Mouse (Mus musculus) forebrain, embryonic 14.5 days (tissue): Measurements from ENCODE around the gene Luc7l3. TPM values are rescaled to one million over a fixed set of nuclear protein-coding genes. Genes with fewer than 3 reads are reported as not detected.

Experiments
- ATAC-seq: fragments of 200-750 bp; cut with Nextera tagmentation; 2 replicates; pipeline ENCODE4 v1.8.0; 2017; ENCODE audit warnings: mild to moderate bottlenecking, moderate library complexity
- DNase-seq: peaks from one replicate; pipeline ENCODE4 v3.0.0-alpha.2; 2015; ENCODE audit warnings: low spot score
- H3K27ac ChIP-seq: fragments of 300-500 bp; sonication (generic); 2 replicates; pipeline ENCODE4 v1.5.1; 2014; ENCODE audit warnings: low read depth, mild to moderate bottlenecking, control low read depth, low read length, moderate library complexity
- H3K27me3 ChIP-seq: fragments of 300-500 bp; sonication (generic); replicated peaks from 2 replicates; pipeline ENCODE4 v1.6.1; 2014; ENCODE audit warnings: low read length, control low read depth, mixed read lengths; ENCODE audit not compliant: control insufficient read depth, insufficient read depth
- H3K36me3 ChIP-seq: fragments of 300-500 bp; sonication (generic); 2 replicates; pipeline ENCODE4 v1.6.1; 2014; ENCODE audit warnings: low read length, control low read depth; ENCODE audit not compliant: control insufficient read depth, insufficient read depth
- H3K4me1 ChIP-seq: fragments of 300-500 bp; sonication (generic); 2 replicates; pipeline ENCODE4 v1.6.1; 2014; ENCODE audit warnings: antibody characterized with exemption, low read length, control low read depth; ENCODE audit not compliant: control insufficient read depth, insufficient read depth
- H3K4me2 ChIP-seq: fragments of 300-500 bp; sonication (generic); 2 replicates; pipeline ENCODE4 v1.6.1; 2014; ENCODE audit warnings: mild to moderate bottlenecking, control low read depth, low read length
- H3K4me3 ChIP-seq: fragments of 300-500 bp; sonication (generic); 2 replicates; pipeline ENCODE4 v1.5.1; 2014; ENCODE audit warnings: low read depth, low read length, control low read depth
- H3K9ac ChIP-seq: fragments of 300-500 bp; sonication (generic); 2 replicates; pipeline ENCODE4 v1.6.1; 2014; ENCODE audit warnings: mild to moderate bottlenecking, low read length, control low read depth, moderate library complexity
- H3K9me3 ChIP-seq: fragments of 300-500 bp; sonication (generic); replicated peaks from 2 replicates; pipeline ENCODE4 v1.6.1; 2016; ENCODE audit warnings: low read length, control low read depth, mixed read lengths; ENCODE audit not compliant: control insufficient read depth
- WGBS: fragments of 180-500 bp; shearing (Covaris S2); extraction: QIAGEN DNeasy Blood & Tissue Kit; methylation state at CpG from one replicate; pipeline ENCODE4 v1.1.7; 2014; 5-methylcytosine and 5-hydroxymethylcytosine counted together
- polyA plus RNA-seq: library from polyadenylated mRNA; unstranded; fragments of >200 nt; fragmentation: Nextera tagmentation; extraction: Ambion mirVana; gene quantifications from 2 replicates; pipeline ENCODE4 v1.2.1, GENCODE M21; 2014

Gene Luc7l3
- polyA plus RNA-seq, 1 experiment from 2014 or later = 89.6 TPM

DNA sequence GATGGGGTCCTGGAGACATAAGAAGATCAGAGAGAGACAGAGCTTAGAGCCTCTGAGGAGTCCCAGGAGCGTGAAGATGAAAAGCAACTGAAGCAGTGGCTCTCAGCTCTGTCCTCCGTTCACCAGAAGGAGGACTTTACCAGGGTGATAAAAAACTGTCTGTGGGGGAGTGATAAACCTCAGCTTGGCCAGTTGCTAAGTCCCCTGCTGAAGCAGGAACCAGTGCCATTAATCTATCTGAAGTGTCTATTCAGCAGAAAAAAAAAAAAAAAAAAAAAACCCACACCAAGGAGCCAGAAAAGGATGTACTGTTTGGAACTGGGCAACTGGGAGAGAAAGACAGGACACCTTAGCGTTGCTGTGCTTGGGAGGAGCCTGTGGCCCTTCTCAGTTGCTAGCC is 29.3 kb upstream of the Luc7l3 start:
- 33% methylated on average over 3 of the region's 3 CpGs for WGBS
- Histone ChIP-seq H3K4me2 (no peak overlapping the region), H3K4me3 (no peak overlapping the region), H3K27ac (no peak overlapping the region), H3K27me3 (no peaks in the 10 kb centered on the region), H3K9me3 (no peaks in the 10 kb centered on the region), H3K36me3 (no peaks in the 10 kb centered on the region), H3K9ac (no peak overlapping the region), H3K4me1 (no peaks in the 10 kb centered on the region)
- DNase-seq = no peak
- ATAC-seq = no peak

- no peaks in the 10 kb centered on the region for H3K27me3 ChIP-seq
- no peak for ATAC-seq
- H3K9ac ChIP-seq = no peak overlapping the region
- no peak overlapping the region for H3K4me2 ChIP-seq
- H3K36me3 ChIP-seq = no peaks in the 10 kb centered on the region
- 80% methylated on average over 1 of the region's 1 CpGs for WGBS
- DNase-seq = no peak
- no peaks in the 10 kb centered on the region for H3K9me3 ChIP-seq
- H3K4me1 ChIP-seq = no peaks in the 10 kb centered on the region
- H3K27ac ChIP-seq = no peak overlapping the region
- no peak overlapping the region for H3K4me3 ChIP-seq
Observed at GRCm38 (mm10) chr11:94350337-94350736, 28.5 kb upstream of the Luc7l3 start.

DNA sequence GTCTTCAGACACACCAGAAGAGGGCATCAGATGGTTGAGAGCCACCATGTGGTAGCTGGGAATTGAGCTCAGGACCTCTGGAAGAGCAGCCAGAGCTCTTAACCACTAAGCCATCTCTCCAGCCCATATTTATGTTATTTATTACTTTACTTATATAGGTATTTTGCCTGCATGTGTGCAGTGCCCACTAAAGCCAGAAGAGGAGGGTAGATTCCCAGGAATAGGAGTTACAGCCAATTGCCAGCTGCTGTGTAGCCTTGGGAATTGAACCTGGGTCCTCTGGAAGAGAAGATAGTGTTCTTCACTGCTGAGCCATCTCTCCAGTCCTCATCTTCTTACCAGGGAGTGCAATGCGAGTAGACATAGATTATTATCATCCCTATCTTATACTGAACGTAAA is 28.1 kb upstream of the Luc7l3 start:
- H3K4me1 ChIP-seq = no peaks in the 10 kb centered on the region
- H3K9me3 ChIP-seq = no peaks in the 10 kb centered on the region
- H3K36me3 ChIP-seq = no peaks in the 10 kb centered on the region
- H3K4me2 ChIP-seq = no peak overlapping the region
- 86% methylated on average over 2 of the region's 2 CpGs for WGBS
- no peaks in the 10 kb centered on the region for H3K27me3 ChIP-seq
- H3K27ac ChIP-seq = no peak overlapping the region
- H3K4me3 ChIP-seq = no peak overlapping the region
- DNase-seq (no peak), ATAC-seq (no peak)
- H3K9ac ChIP-seq = no peak overlapping the region

DNA sequence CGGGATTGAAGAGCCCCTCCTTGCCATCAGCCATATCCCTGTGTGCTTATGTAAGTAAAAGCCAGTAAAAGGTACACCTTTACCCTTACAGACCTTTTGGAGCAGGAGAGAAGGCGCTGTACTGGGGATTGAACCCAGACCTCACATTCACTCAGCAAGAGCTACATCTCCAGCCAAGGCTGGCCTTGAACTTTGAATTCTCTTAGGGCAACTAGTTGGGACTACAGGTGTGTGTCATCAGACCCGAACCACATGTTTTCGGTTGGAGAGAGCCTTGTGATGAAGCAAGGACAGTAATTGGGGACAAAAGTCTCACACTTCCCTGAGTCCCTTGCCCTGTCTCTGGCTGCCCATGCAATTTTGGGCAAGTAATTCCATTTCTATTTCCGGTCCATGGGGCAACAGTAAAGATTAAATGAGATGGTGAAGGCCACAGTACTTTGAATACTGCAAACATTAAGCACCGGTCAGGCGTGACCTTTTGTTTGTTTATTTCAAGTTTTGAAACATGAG is 25.3 kb upstream of the Luc7l3 start:
- Histone ChIP-seq H3K36me3 (no peaks in the 10 kb centered on the region), H3K9me3 (no peaks in the 10 kb centered on the region), H3K4me2 (no peak overlapping the region), H3K27ac (no peak overlapping the region), H3K9ac (no peak overlapping the region), H3K27me3 (no peaks in the 10 kb centered on the region), H3K4me3 (no peak overlapping the region), H3K4me1 (peaks cover 4% of the 10 kb centered on the region; the same call in 1 of the 2 replicates)
- no peak for ATAC-seq
- 88% methylated on average over 7 of the region's 7 CpGs for WGBS
- no peak for DNase-seq

GRCm38 (mm10) chr11:94346611-94347010 is 24.8 kb upstream of the Luc7l3 start:
- Histone ChIP-seq H3K9me3 (no peaks in the 10 kb centered on the region), H3K4me1 (peaks cover 9% of the 10 kb centered on the region; the same call in 1 of the 2 replicates), H3K4me2 (no peak overlapping the region), H3K27me3 (no peaks in the 10 kb centered on the region), H3K9ac (no peak overlapping the region), H3K36me3 (no peaks in the 10 kb centered on the region), H3K4me3 (no peak overlapping the region), H3K27ac (no peak overlapping the region)
- ATAC-seq = no peak
- 66% methylated on average over 3 of the region's 3 CpGs for WGBS
- no peak for DNase-seq

GRCm38 (mm10) chr11:94345926-94346325 is 24.1 kb upstream of the Luc7l3 start:
- no peak overlapping the region for H3K27ac ChIP-seq
- no peaks in the 10 kb centered on the region for H3K9me3 ChIP-seq
- no peak for DNase-seq
- H3K36me3 ChIP-seq = 0 out of 2 replicates have a peak, but pooled peaks cover 2% of the 10 kb centered on the region
- peaks cover 9% of the 10 kb centered on the region; the same call in 1 of the 2 replicates for H3K4me1 ChIP-seq
- no peak overlapping the region for H3K4me3 ChIP-seq
- 87% methylated on average over 10 of the region's 10 CpGs for WGBS
- H3K9ac ChIP-seq = no peak overlapping the region
- no peak for ATAC-seq
- H3K4me2 ChIP-seq = no peak overlapping the region
- no peaks in the 10 kb centered on the region for H3K27me3 ChIP-seq

GRCm38 (mm10) chr11:94344470-94344869 is 22.7 kb upstream of the Luc7l3 start:
- DNase-seq (no peak), ATAC-seq (no peak)
- Histone ChIP-seq H3K4me2 (no peak overlapping the region), H3K4me3 (no peak overlapping the region), H3K9ac (no peak overlapping the region), H3K9me3 (no peaks in the 10 kb centered on the region), H3K4me1 (peaks cover 9% of the 10 kb centered on the region; the same call in 1 of the 2 replicates), H3K27ac (peak overlapping the region; percentile 41; the same call in 1 of the 2 replicates), H3K36me3 (peaks cover 6% of the 10 kb centered on the region), H3K27me3 (no peaks in the 10 kb centered on the region)
- 56% methylated on average over 1 of the region's 1 CpGs for WGBS

- H3K4me2 ChIP-seq = no peak overlapping the region
- H3K27ac ChIP-seq = peak overlapping the region; percentile 41
- H3K4me3 ChIP-seq = no peak overlapping the region
- peak; percentile 42; the same call in 1 of the 2 replicates for ATAC-seq
- H3K27me3 ChIP-seq = no peaks in the 10 kb centered on the region
- DNase-seq = peak; percentile 48
- H3K9me3 ChIP-seq = no peaks in the 10 kb centered on the region
- H3K36me3 ChIP-seq = peaks cover 11% of the 10 kb centered on the region
- peaks cover 9% of the 10 kb centered on the region; the same call in 1 of the 2 replicates for H3K4me1 ChIP-seq
- 8% methylated on average over 5 of the region's 5 CpGs for WGBS
- peak overlapping the region; percentile 35; the same call in 1 of the 2 replicates for H3K9ac ChIP-seq
Observed at GRCm38 (mm10) chr11:94343955-94344358, 22.2 kb upstream of the Luc7l3 start.

GRCm38 (mm10) chr11:94342114-94342905 is 20.5 kb upstream of the Luc7l3 start:
- ATAC-seq (no peak), DNase-seq (peak; percentile 23)
- peak overlapping the region; percentile 34; the same call in 1 of the 2 replicates for H3K27ac ChIP-seq
- H3K4me2 ChIP-seq = no peak overlapping the region
- peaks cover 9% of the 10 kb centered on the region; the same call in 1 of the 2 replicates for H3K4me1 ChIP-seq
- no peaks in the 10 kb centered on the region for H3K27me3 ChIP-seq
- peak overlapping the region; percentile 3; the same call in 1 of the 2 replicates for H3K9ac ChIP-seq
- WGBS = 23% methylated on average over 13 of the region's 13 CpGs
- peaks cover 25% of the 10 kb centered on the region for H3K36me3 ChIP-seq
- no peak overlapping the region for H3K4me3 ChIP-seq
- H3K9me3 ChIP-seq = no peaks in the 10 kb centered on the region
